Mouse (Mus musculus) mouse trophoblast stem cell (cell line): ENCODE data around the gene Tpmt.

Source experiments
- in situ Hi-C, 2 experiments: fragments of 300-500 bp; cut with MseI, MboI; formaldehyde crosslinking; loops; 2 replicates in 1 of 2; 3 replicates in 1 of 2; pipeline ENCODE4 v1.15.1; 2025

Gene Tpmt

DNA sequence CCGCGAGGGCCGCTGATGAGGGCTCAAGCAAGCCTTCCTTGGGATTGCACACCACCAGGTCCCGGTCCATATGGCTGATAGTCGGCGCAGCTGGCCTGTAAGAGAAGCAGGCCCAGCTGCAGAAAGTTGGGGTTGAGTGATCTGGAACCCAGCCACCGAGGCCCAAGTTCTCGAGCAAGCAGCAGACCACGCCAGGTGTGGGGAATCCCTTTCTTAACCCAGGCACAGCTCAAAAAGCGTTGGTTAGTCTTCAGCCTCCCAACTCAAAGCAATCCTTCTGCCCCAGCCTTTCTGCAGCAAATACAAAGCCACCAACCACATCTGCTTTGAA, at the start of gene Tpmt:
TSS of gene Tpmt (minus strand) at position 121 of the 331 bp plus-strand sequence.
- in situ Hi-C loops, result no loop called here

DNA sequence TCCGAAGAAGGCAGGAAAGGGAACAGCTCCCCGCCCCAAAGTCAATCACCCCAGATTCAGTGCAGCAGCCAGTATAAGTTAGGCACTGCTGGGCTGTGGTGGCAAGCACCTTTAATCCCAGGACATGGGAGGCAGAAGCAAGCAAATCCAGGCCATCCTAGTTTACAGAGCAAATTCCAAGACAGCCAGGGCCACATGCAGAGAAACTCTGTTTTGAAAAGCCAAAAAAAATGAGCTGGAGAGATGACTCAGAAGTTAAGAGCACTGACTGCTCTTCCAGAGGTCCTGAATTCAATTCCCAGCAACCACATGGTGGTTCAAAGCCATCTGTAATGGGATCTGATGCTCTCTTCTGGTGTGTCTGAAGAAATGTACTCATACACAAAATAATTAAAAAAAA, 49.3 kb upstream of the Tpmt start:
- in situ Hi-C loops, result no loop called here

DNA sequence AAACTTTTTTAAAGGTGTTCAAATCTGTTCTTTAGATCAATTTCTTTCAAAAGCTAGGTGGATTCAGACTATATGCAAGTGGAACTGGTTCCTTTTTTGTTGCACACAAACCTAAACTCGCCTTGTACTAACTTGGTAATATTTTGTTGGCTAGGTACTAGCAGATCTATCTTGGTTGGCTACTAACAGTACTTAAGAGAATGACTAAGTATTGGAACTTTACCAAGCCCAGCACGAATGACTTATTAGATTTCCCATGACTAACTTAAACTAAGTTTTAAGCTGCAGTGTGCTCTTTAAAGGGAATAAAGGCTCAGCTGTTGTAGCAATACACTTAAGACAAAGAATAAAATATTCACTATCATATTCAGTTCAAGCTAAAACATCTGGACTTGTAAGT, 44.7 kb upstream of the Tpmt start:
- in situ Hi-C loops, result no loop called here

DNA sequence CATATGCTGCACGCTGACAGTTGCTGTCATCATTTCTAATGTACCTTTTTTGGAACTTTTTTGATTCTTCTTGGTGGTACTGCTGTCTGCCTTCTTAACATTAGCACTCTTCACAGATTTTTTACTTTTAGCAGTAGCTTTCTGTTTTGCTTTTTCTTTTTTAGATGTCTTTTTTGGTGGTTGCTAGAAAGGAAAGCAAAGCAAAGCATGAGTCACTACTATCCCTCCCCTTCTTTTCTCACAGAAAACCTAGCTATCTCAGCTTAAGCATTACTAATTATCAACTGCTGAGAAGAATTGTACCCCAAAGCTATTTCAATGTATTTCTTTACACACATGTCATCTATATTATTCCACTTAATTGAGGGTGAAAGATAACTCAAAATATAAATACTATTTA, 43.9 kb upstream of the Tpmt start:
- in situ Hi-C loops, result no loop called here

- in situ Hi-C loops, result no loop called here
These were observed 36.5 kb upstream of the Tpmt start for GRCm38 (mm10) chr13:47080905-47081505.

DNA sequence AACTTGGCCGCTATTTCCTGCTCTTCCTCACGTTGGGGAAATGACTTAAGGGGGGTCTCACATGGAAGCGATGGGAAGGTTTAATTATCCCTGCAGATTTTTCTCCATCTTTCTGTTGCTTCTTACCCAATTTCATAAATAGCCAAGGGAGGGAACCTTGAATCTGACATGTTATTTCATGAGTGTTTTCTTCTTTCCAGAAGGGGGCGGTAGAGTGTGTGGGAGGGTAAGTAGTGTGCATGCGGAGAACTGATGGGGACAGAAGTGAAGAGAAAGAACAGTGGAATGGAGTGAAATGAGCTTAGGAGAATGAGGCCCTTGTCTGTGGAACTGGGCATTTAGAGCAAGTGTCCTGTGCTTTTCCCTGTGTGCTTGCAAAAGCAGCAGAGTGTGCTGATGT, 34.3 kb upstream of the Tpmt start:
- in situ Hi-C loops, result no loop called here

DNA sequence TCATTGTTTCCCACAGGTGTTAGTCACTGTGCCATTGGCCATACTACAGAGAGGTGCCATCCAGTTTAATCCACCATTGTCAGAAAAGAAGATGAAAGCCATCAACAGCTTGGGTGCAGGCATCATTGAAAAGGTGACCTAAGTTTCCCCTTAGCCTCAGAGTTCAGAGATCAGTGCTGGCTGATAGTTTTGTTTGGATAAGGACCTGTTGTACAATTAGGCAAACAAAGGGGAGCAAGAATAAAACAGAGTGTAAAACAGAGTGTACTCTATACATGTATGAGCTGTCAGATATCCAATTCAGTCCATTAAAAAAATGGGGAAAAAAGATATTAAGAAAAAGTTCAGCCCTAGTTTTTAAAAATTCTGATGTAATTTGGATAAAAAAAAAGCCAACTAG, 32.8 kb upstream of the Tpmt start:
- in situ Hi-C loops, result no loop called here

DNA sequence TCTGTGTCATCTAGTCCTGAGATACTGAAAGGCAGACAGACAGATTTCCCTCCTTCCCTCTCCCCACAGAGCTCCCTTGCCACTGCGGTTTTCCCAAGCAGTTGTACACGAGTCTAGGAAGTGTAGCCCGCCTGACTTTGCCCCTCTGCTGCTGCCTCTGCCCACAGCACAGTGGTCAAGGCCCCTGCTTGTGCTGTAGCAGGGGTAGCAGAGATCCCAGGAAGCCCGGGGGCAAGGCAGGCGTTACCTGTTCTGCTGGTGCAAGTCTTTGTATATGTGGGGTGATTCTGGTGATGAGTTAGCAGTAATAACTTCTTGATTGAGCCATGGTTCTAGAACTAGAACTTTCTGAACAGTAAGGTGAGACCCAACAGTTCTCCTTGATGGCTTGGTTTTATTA, 31.6 kb upstream of the Tpmt start:
- in situ Hi-C loops, result no loop called here

DNA sequence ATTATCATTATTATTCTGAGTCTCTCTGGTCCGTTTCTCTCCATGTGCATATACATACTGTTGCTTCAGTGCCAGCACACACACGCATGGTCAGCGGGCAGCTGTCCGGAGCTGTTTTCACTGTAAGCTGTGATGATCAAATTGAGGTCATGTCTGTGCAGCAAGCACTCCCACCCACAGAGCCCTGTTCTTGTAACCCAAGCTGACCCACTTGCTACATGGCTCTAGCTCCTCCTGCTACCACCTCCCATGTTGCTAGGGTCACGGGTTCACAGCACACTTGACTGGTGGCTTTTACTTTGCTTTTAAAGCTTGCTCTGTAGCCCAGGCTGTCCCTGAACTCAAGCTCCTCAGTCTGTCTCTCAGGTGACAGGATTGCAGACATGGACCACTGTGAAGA, 27.9 kb upstream of the Tpmt start:
- in situ Hi-C loops, result no loop called here

GRCm38 (mm10) chr13:47071871-47072270, 27.3 kb upstream of the Tpmt start:
- in situ Hi-C loops, result no loop called here

GRCm38 (mm10) chr13:47070329-47071080, 26.0 kb upstream of the Tpmt start:
- in situ Hi-C loops, result no loop called here

- in situ Hi-C loops, result no loop called here
These were observed 22.5 kb upstream of the Tpmt start for GRCm38 (mm10) chr13:47067001-47067400.

GRCm38 (mm10) chr13:47066516-47066915, 22.0 kb upstream of the Tpmt start:
- in situ Hi-C loops, result no loop called here

GRCm38 (mm10) chr13:47063985-47064760, 19.6 kb upstream of the Tpmt start:
- in situ Hi-C loops, result no loop called here

GRCm38 (mm10) chr13:47062756-47063155, 18.2 kb upstream of the Tpmt start:
- in situ Hi-C loops, result no loop called here

DNA sequence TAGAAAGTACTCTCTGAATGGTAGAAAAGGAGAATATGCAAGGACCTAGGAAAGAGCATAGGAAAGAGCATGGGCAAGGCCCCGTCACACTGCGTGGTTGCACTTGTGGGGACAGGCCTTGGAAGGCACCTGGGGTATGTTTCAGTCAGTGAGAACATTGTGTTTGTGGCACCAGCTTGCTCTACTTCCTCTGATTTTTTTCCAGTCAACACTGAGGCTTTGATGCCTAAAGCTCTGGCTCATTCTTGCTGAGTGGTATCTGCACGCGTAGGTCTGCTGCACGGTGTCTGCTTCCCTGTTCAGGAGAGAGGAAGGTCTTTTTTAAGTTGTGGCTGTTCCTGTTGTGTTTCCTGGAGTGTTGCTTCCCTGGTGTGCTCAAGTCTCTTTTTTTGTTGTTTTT, 12.2 kb upstream of the Tpmt start:
- in situ Hi-C loops, result no loop called here

DNA sequence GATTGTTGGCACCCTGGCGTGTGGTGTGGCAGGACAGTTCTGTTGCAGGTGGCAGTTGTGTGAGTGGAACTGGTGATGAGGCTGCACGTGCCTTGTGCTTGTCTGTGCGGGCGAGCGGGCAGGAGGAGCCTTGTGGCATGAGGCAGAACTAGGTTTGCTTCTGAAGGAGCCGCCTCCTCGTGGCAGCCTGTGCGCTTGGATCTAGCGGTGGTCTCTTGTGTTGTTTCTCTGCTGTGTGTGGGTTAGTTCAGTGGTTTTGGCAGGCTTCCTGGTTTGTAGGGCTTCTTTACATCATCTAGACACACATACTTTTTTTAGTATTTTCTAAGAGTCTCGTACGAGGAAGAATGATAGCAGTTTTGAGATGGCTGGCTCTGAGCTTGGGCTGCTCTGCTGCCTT, 11.6 kb upstream of the Tpmt start:
- in situ Hi-C loops, result no loop called here

GRCm38 (mm10) chr13:47053971-47054370, 9.4 kb upstream of the Tpmt start:
- in situ Hi-C loops, result no loop called here

GRCm38 (mm10) chr13:47050009-47050408, 5.5 kb upstream of the Tpmt start:
- in situ Hi-C loops, result no loop called here

GRCm38 (mm10) chr13:47047996-47048395, 3.5 kb upstream of the Tpmt start:
- in situ Hi-C loops, result no loop called here

DNA sequence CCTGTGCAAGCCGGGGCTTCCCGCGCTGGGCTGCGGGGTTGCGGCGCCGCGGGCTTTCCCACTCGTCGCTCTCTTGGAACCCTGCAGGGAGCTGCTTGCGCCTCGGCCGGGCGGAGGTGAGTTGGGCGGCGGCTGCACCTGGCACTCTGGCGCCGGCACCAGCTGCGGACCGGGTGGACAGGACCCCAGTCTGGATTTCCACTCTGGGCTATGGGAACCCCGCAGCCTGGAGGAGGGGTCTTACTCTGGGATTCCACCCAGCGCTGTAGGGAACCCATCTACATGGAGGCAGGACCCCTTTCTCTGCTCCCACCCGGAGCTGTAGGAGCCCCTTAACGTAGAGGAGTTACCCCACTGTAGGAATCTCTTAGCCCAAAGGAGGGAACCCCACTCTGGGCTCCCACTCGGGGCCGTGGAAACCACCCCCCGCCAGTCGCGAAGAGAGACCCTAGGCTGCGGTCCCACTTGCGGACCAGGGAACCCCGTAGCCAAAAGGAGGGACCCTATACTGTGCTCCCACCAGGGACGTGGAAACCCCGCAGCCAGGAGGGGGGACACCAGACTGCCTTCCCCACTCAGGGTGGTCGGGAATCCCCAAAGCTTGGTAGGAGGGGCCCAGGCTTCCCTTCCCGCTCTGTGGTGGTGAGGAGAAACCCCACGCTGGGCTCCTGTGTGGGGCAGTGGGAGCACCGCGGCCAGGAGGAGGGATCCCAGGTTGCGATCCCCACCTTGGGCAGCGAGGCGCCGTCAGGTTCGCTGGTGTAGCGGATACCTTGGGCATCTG, 512 bp downstream of the Tpmt start:
- in situ Hi-C loops, result no loop called here

GRCm38 (mm10) chr13:47043030-47043680, 1.4 kb downstream of the Tpmt start, which contains the start of gene Kdm1b:
Kdm1b (plus strand) TSS chr13:47043499.
- in situ Hi-C loops, result no loop called here
